Mouse (Mus musculus): ENCODE data around the gene Traf1.

DNA sequence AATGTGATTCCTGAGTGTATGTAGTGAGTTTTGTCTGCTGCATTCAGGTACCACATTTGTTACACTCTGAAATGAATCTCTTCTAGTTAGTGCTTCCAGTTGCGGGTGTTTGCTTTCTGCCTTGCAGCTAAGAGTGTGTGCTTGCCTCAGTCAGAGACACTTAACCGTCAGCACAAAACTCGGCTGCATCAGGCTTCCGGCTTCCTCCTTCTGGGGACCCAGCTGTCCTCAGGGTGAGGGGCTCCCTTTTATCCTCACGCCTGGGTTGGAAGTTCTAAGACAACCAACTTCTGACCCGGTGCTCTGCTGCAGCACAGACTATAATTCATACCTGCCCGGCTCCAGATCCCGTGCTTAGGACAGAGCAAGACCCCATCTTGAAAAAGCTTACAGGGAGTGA is 11.5 kb upstream of the Traf1 start:
- TF ChIP-seq CTCF (IDR thresholded peaks at IDR 0.05) = no peak
- TF ChIP-seq POLR2A (IDR thresholded peaks at IDR 0.05; ENCODE audit: insufficient read depth, low read depth, low read length) = no peak
- no peak for TF ChIP-seq EP300 (IDR thresholded peaks at IDR 0.05; ENCODE audit: insufficient read depth, low read depth, low read length)

Data from heart, adult 2 months (tissue).